Mouse (Mus musculus) testis, adult 2 months (tissue): Measurements from ENCODE around the gene 4930563M21Rik. TPM values are rescaled to one million over a fixed set of nuclear protein-coding genes. Genes with fewer than 3 reads are reported as not detected.

Experiments
- H3K27ac ChIP-seq: fragments of 200-500 bp; 2 replicates; pipeline ENCODE4 v1.5.1; 2012; ENCODE audit warnings: low read depth, low read length; ENCODE audit not compliant: control insufficient read depth, insufficient read depth
- H3K27me3 ChIP-seq: fragments of 200-500 bp; 2 replicates; pipeline ENCODE4 v1.6.1; 2012; ENCODE audit warnings: mild to moderate bottlenecking, low read length, moderate library complexity; ENCODE audit not compliant: control insufficient read depth, insufficient read depth
- H3K36me3 ChIP-seq: fragments of 200-500 bp; 2 replicates; pipeline ENCODE4 v1.6.1; 2012; ENCODE audit warnings: mild to moderate bottlenecking, low read length; ENCODE audit not compliant: control insufficient read depth, insufficient read depth
- H3K4me1 ChIP-seq: fragments of 200-500 bp; 2 replicates; pipeline ENCODE4 v1.6.1; 2012; ENCODE audit warnings: low read length; ENCODE audit not compliant: control insufficient read depth, insufficient read depth
- H3K4me3 ChIP-seq: fragments of 200-500 bp; 2 replicates; pipeline ENCODE4 v1.5.1; 2012; ENCODE audit warnings: low read depth, mild to moderate bottlenecking, low read length, moderate library complexity, mixed read lengths; ENCODE audit not compliant: control insufficient read depth
- CTCF ChIP-seq: fragments of 200-500 bp; IDR thresholded peaks from 2 replicates; pipeline ENCODE4 v1.5.1; 2012; ENCODE audit warnings: low read depth, mild to moderate bottlenecking, inconsistent platforms, low read length, moderate library complexity; ENCODE audit not compliant: control insufficient read depth, insufficient read depth, insufficient replicate concordance
- POLR2A ChIP-seq: fragments of 200-500 bp; IDR thresholded peaks from 2 replicates; pipeline ENCODE4 v1.6.1; 2012; ENCODE audit warnings: low read depth, mild to moderate bottlenecking, inconsistent platforms, low read length, moderate library complexity; ENCODE audit not compliant: control insufficient read depth
- polyA plus RNA-seq: library from polyadenylated mRNA; depleted of rRNA; stranded (reverse); fragments of >200 nt; gene quantifications from 2 replicates; pipeline ENCODE4 v1.2.3, GENCODE M21; 2012; rRNA removed

Gene 4930563M21Rik
- polyA plus RNA-seq, 1 experiment: 25.3 TPM

- no peak for TF ChIP-seq CTCF
- no peak for TF ChIP-seq POLR2A
- H3K36me3 ChIP-seq: no peaks in the 10 kb centered on the region
Observed at GRCm38 (mm10) chr9:55932482-55932881, 77.9 kb downstream of the 4930563M21Rik start.

DNA sequence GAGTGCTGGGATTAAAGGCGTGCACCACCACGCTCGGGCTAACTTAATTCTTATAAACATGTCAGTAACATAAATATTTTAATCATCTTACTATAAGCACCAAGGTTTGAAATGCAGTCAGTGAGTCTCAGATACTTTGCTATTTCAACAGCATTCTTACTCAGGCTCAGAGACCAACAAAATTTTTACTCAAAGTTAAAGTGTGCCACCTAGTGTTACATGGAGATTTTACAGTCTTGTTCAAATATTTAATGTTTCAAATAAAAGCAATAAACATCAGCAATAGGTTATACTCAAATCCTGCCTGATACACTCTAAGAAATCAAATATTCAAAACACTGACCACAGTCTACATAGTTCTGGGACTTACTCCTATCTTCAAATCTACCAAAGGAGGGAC lies 91.8 kb downstream of the 4930563M21Rik start:
- H3K4me1 ChIP-seq: no peaks in the 10 kb centered on the region
- H3K36me3 ChIP-seq: peaks cover 1% of the 10 kb centered on the region; the same call in 1 of the 2 replicates
- no peaks in the 10 kb centered on the region for H3K27me3 ChIP-seq
- no peak overlapping the region for H3K4me3 ChIP-seq
- TF ChIP-seq CTCF: no peak
- no peak for TF ChIP-seq POLR2A
- no peak overlapping the region for H3K27ac ChIP-seq

More at GRCm38 (mm10) chr9:55932482-55932881, 77.9 kb downstream of the 4930563M21Rik start:
- H3K4me1 ChIP-seq: peaks cover 3% of the 10 kb centered on the region
- no peak overlapping the region for H3K27ac ChIP-seq
- H3K4me3 ChIP-seq: no peak overlapping the region
- no peaks in the 10 kb centered on the region for H3K27me3 ChIP-seq

DNA sequence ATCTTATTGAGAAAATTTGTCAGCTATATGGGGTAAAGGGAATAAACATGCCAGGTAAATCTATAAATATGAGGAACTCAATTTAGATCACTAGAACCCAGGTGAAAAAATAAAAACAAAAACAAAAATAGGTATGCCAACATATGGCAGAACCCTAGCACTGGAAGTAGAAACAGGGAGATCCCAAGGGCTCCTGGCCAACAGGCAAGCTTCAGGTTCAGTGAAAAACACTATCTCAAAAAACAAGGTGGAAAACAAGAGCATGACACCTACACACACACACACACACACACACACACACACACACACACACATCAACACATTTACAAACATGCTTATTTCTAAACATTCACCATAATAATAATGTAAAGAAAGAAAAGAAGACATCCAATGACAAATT lies 93.6 kb downstream of the 4930563M21Rik start:
- H3K4me1 ChIP-seq: no peaks in the 10 kb centered on the region
- TF ChIP-seq POLR2A (no peak), CTCF (no peak)
- H3K4me3 ChIP-seq: no peak overlapping the region
- H3K27me3 ChIP-seq: no peaks in the 10 kb centered on the region
- peaks cover 1% of the 10 kb centered on the region; the same call in 1 of the 2 replicates for H3K36me3 ChIP-seq
- H3K27ac ChIP-seq: no peak overlapping the region

Other genes with a start within 250 kb of the 4930563M21Rik start
- 19.9 and 20.1 TPM in 2 replicates for gene Scaper, start 72.4 kb downstream of the 4930563M21Rik start, polyA plus RNA-seq
- gene Rcn2, start 31.3 kb upstream of the 4930563M21Rik start, polyA plus RNA-seq: 18.3 and 18.6 TPM in 2 replicates
- 3.6 and 4.8 TPM in 2 replicates for gene Pstpip1, start 79.4 kb upstream of the 4930563M21Rik start, polyA plus RNA-seq
- gene Tspan3, start 154.9 kb upstream of the 4930563M21Rik start, polyA plus RNA-seq: 61.5 and 71.2 TPM in 2 replicates